Mouse (Mus musculus): ENCODE measurements around the gene Trabd2b. TPM values are rescaled to one million over a fixed set of nuclear protein-coding genes. Genes with fewer than 3 reads are reported as not detected.

The Trabd2b gene
- total and polyA plus RNA-seq, 3 experiments: not detected

- H3K9ac ChIP-seq (ENCODE audit: control insufficient read depth, low read depth, low read length, poor library complexity, severe bottlenecking): no peak overlapping the region
- H3K4me3 ChIP-seq (ENCODE audit: control insufficient read depth in 1 of 2, insufficient read depth in 1 of 2, low read depth in 2 of 2, low read length in 2 of 2): no peak overlapping the region
- no peaks in the 10 kb centered on the region for H3K27me3 ChIP-seq (ENCODE audit: control insufficient read depth in 1 of 2, insufficient read depth in 2 of 2, low read length in 2 of 2)
- H3K9me3 ChIP-seq (replicated peaks; ENCODE audit: insufficient read depth, low read length): no peaks in the 10 kb centered on the region
- no peaks in the 10 kb centered on the region for H3K36me3 ChIP-seq (ENCODE audit: control insufficient read depth in 1 of 2, insufficient read depth in 2 of 2, low read length in 2 of 2)
- no peaks in the 10 kb centered on the region for H3K79me2 ChIP-seq (ENCODE audit: control insufficient read depth, insufficient read depth, low read length, poor library complexity)
- no peak for DNase-seq (ENCODE audit: low read depth, low spot score)
- no peaks in the 10 kb centered on the region for H3K4me1 ChIP-seq (ENCODE audit: control insufficient read depth in 1 of 2, insufficient read depth in 2 of 2, low read length in 2 of 2)
- no peak overlapping the region for H3K27ac ChIP-seq (ENCODE audit: control insufficient read depth, low read depth, low read length)
- no peak for TF ChIP-seq UBTF (IDR thresholded peaks at IDR 0.05; ENCODE audit: borderline replicate concordance, insufficient read depth, low read depth, low read length)
- TF ChIP-seq E2F4 (IDR thresholded peaks at IDR 0.05; ENCODE audit: borderline replicate concordance, low read depth, low read length): no peak
- no peak for TF ChIP-seq CTCF (IDR thresholded peaks at IDR 0.05 in 2 of 3, conservative IDR thresholded peaks at IDR 0.05 in 1 of 3; ENCODE audit: control insufficient read depth in 1 of 3, insufficient read depth in 1 of 3, low read depth in 2 of 3, low read length in 3 of 3, poor library complexity in 1 of 3, severe bottlenecking in 1 of 3)
- no peak for TF ChIP-seq SIN3A (IDR thresholded peaks at IDR 0.05; ENCODE audit: low read length)
- TF ChIP-seq MAX (IDR thresholded peaks at IDR 0.05; ENCODE audit: low read length): no peak
- no peak for TF ChIP-seq JUND (IDR thresholded peaks at IDR 0.05; ENCODE audit: low read depth, low read length)
- TF ChIP-seq POLR2AphosphoS2 (IDR thresholded peaks at IDR 0.05; ENCODE audit: low read length): no peak
- TF ChIP-seq TAL1 (IDR thresholded peaks at IDR 0.05; ENCODE audit: low read length): no peak
- no peak for TF ChIP-seq ELF1 (IDR thresholded peaks at IDR 0.05; ENCODE audit: low read depth, low read length)
- TF ChIP-seq HCFC1 (IDR thresholded peaks at IDR 0.05; ENCODE audit: low read depth, low read length): no peak
- no peak for TF ChIP-seq POLR2A (IDR thresholded peaks at IDR 0.05; ENCODE audit: control insufficient read depth in 1 of 2, insufficient read depth in 1 of 2, low read depth in 1 of 2, low read length in 2 of 2, poor library complexity in 1 of 2)
- TF ChIP-seq ZNF384 (IDR thresholded peaks at IDR 0.05; ENCODE audit: low read depth, low read length): no peak
- no peak for TF ChIP-seq MYC (IDR thresholded peaks at IDR 0.05; ENCODE audit: low read depth, low read length)
- no peak for TF ChIP-seq TBP (IDR thresholded peaks at IDR 0.05; ENCODE audit: low read depth, low read length)
- no peak for TF ChIP-seq KAT2A (conservative IDR thresholded peaks at IDR 0.05; ENCODE audit: low read depth, low read length)
- no peak for TF ChIP-seq RCOR1 (IDR thresholded peaks at IDR 0.05; ENCODE audit: low read depth, low read length)
- no peak for TF ChIP-seq MAZ (IDR thresholded peaks at IDR 0.05; ENCODE audit: low read depth, low read length)
- TF ChIP-seq USF1 (IDR thresholded peaks at IDR 0.05; ENCODE audit: low read depth, low read length): no peak
Observed at GRCm38 (mm10) chr4:114549487-114549886, 143.0 kb downstream of the Trabd2b start.

DNA sequence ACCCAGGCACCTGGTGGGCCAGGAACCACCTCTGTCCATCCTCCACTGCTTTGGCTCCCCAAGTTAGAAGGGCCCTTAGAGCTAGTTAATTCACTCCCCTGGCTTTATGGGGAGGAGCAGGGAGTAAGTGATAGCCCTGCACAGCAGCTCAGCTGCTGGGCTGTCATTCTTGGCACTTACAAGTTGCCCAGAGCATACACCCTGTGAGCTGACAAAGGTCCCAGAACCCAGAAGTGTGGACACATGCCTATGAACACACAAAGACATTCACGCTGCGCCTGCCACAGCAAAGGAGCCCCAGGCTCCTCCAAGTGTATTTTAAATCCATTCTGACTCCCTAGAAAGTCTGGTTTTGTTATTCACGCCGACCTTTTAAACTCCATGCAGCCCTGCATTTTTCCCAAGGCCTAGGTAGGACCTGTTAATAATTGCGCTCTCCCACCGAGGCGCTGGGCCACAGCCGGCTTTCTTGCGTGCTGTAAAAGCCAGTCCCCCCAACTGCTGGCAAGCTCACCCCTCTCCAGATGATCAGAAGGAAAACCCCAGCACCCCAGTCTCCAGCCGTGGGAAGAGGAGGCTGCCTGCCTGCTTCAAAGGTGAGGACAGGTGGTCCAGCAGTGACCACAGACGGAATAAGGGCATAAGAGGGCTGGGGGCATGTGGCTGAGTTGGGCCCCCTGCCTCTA lies 144.1 kb downstream of the Trabd2b start:
- Histone ChIP-seq H3K4me1 (ENCODE audit: control insufficient read depth in 1 of 2, insufficient read depth in 2 of 2, low read length in 2 of 2) (no peaks in the 10 kb centered on the region), H3K9ac (ENCODE audit: control insufficient read depth, low read depth, low read length, poor library complexity, severe bottlenecking) (no peak overlapping the region), H3K79me2 (ENCODE audit: control insufficient read depth, insufficient read depth, low read length, poor library complexity) (no peaks in the 10 kb centered on the region), H3K27ac (ENCODE audit: control insufficient read depth, low read depth, low read length) (no peak overlapping the region), H3K36me3 (ENCODE audit: control insufficient read depth in 1 of 2, insufficient read depth in 2 of 2, low read length in 2 of 2) (no peaks in the 10 kb centered on the region), H3K4me3 (ENCODE audit: control insufficient read depth in 1 of 2, insufficient read depth in 1 of 2, low read depth in 2 of 2, low read length in 2 of 2) (no peak overlapping the region), H3K9me3 (replicated peaks; ENCODE audit: insufficient read depth, low read length) (no peaks in the 10 kb centered on the region), H3K27me3 (ENCODE audit: control insufficient read depth in 1 of 2, insufficient read depth in 2 of 2, low read length in 2 of 2) (no peaks in the 10 kb centered on the region)
- TF ChIP-seq JUND (IDR thresholded peaks at IDR 0.05; ENCODE audit: low read depth, low read length) (no peak), TCF12 (IDR thresholded peaks at IDR 0.05; ENCODE audit: low read depth, low read length) (no peak), GATA1 (IDR thresholded peaks at IDR 0.05; ENCODE audit: low read depth, low read length) (no peak), USF1 (IDR thresholded peaks at IDR 0.05; ENCODE audit: low read depth, low read length) (no peak), MYC (IDR thresholded peaks at IDR 0.05; ENCODE audit: low read depth, low read length) (no peak)
- no peak for DNase-seq (ENCODE audit: low read depth, low spot score)
